Mouse (Mus musculus) heart, embryonic 13.5 days (tissue): Measurements from ENCODE around the gene Nr2c2ap. TPM values are rescaled to one million over a fixed set of nuclear protein-coding genes. Genes with fewer than 3 reads are reported as not detected.

ENCODE experiments used
- microRNA-seq: library from miRNA; unstranded; fragments of <30 nt; microRNA quantifications from one replicate; pipeline ENCODE4, GENCODE M21; 2016
- polyA plus RNA-seq: library from polyadenylated mRNA; unstranded; fragments of >200 nt; fragmentation: Nextera tagmentation; extraction: Ambion mirVana; gene quantifications from 2 replicates; pipeline ENCODE4 v1.2.1, GENCODE M21; 2015

Gene Nr2c2ap
- polyA plus RNA-seq, 1 experiment from 2014 or later = 30.5 TPM

Small RNA genes lying within 50 kb of the gene (microRNA-seq; reads per million reads assigned to microRNA genes)
- not detected for gene Mir7066

Other genes starting within 250 kb of the Nr2c2ap start
- 0.55 and 0.56 TPM in 2 replicates for gene Cilp2, start 243.6 kb upstream of the Nr2c2ap start, polyA plus RNA-seq
- gene Tssk6, start 229.1 kb upstream of the Nr2c2ap start, polyA plus RNA-seq = 1.9 and 2.2 TPM in 2 replicates
- gene Ndufa13, start 228.8 kb upstream of the Nr2c2ap start, polyA plus RNA-seq = 304 and 343 TPM in 2 replicates
- gene Yjefn3, start 228.6 kb upstream of the Nr2c2ap start, polyA plus RNA-seq = 8.1 and 8.2 TPM in 2 replicates
- gene Gatad2a, start 134.9 kb upstream of the Nr2c2ap start, polyA plus RNA-seq = 27.3 and 29.9 TPM in 2 replicates
- gene Mau2, start 88.6 kb upstream of the Nr2c2ap start, polyA plus RNA-seq = 34.9 and 36.0 TPM in 2 replicates
- 31.1 and 32.6 TPM in 2 replicates for gene Sugp1, start 88.5 kb upstream of the Nr2c2ap start, polyA plus RNA-seq
- 1.1 and 1.6 TPM in 2 replicates for gene Tm6sf2, start 58.4 kb upstream of the Nr2c2ap start, polyA plus RNA-seq
- gene Hapln4, start 47.9 kb upstream of the Nr2c2ap start, polyA plus RNA-seq = 0.12 and 0.23 TPM in 2 replicates
- gene Ncan, start 10.5 kb upstream of the Nr2c2ap start, polyA plus RNA-seq = 0.17 and 0.36 TPM in 2 replicates
- gene Rfxank, start 7.8 kb downstream of the Nr2c2ap start, polyA plus RNA-seq = 15.1 and 17.0 TPM in 2 replicates
- 36.1 and 40.0 TPM in 2 replicates for gene Borcs8, start 8.2 kb downstream of the Nr2c2ap start, polyA plus RNA-seq
- 0.15 and 0.40 TPM in 2 replicates for gene Mef2b, start 8.4 kb downstream of the Nr2c2ap start, polyA plus RNA-seq
- gene Tmem161a, start 41.0 kb downstream of the Nr2c2ap start, polyA plus RNA-seq = 91.8 and 104 TPM in 2 replicates
- 8.0 and 8.3 TPM in 2 replicates for gene Slc25a42, start 81.0 kb downstream of the Nr2c2ap start, polyA plus RNA-seq
- 23.2 and 24.3 TPM in 2 replicates for gene Sugp2, start 102.9 kb downstream of the Nr2c2ap start, polyA plus RNA-seq
- gene Armc6, start 103.1 kb downstream of the Nr2c2ap start, polyA plus RNA-seq = 20.6 and 20.7 TPM in 2 replicates
- 34.1 and 37.2 TPM in 2 replicates for gene Homer3, start 151.5 kb downstream of the Nr2c2ap start, polyA plus RNA-seq
- gene Ddx49, start 171.2 kb downstream of the Nr2c2ap start, polyA plus RNA-seq = 32.6 and 34.1 TPM in 2 replicates
- gene Cope, start 171.2 kb downstream of the Nr2c2ap start, polyA plus RNA-seq = 294 and 344 TPM in 2 replicates
- gene Cers1, start 184.4 kb downstream of the Nr2c2ap start, polyA plus RNA-seq = 1.9 and 2.6 TPM in 2 replicates
- gene Gdf1, start 198.5 kb downstream of the Nr2c2ap start, polyA plus RNA-seq = 0.74 and 0.99 TPM in 2 replicates
- gene Upf1, start 221.9 kb downstream of the Nr2c2ap start, polyA plus RNA-seq = 11.3 and 12.2 TPM in 2 replicates
- gene Comp, start 242.2 kb downstream of the Nr2c2ap start, polyA plus RNA-seq = 3.5 TPM in 2 replicates